Mouse (Mus musculus) frontal cortex, adult (tissue): ENCODE measurements around the gene Fzr1.
A peak's percentile ranks its signal among the peaks of the same experiment; 100 is the strongest.

Experiments used
- ATAC-seq: cut with Nextera tagmentation; 2 replicates; pipeline ENCODE4 v1.9.2; 2017; ENCODE audit warnings: mild to moderate bottlenecking, moderate library complexity, mixed read lengths; ENCODE audit not compliant: low TSS enrichment

The Fzr1 gene

GRCm38 (mm10) chr10:81355533-81355932 lies 22.8 kb downstream of the Fzr1 start:
- no peak for ATAC-seq

DNA sequence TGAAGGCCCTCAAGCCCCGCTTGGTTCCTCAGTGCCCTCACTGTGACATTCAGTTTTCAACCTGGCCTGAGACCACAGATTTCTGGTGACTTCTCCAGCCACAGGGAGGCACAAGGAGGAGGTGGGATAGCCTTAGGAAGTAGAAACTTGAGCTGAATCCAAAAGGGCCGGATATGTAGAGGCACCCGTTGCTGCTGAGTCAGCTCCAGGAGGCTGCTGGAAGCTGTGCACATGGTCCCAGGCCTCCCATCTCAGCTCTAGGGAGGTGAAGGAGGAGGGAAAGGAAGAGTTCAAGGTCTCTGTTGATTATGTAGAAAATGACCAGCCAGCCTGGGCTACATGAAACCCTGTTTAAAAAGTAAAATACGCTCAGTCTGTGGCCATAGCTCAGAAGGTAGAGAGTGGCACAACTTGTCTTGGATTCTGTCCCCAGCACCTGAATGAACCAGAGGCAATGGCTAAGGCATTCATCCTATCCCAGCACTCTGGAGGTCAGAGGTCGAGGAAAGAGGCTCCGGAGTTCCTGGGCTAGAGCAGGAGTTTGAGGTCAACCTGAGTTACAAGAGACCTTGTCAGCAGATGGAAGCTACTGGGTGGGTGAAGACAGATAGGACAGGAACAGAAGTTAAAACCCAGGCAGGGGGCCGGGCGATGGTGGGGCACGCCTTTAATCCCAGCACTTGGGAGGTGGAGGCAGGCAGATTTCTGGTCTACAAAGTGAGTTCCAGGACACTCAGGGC lies 23.4 kb downstream of the Fzr1 start:
- no peak for ATAC-seq

- ATAC-seq = no peak
Measured at GRCm38 (mm10) chr10:81351678-81352291, 26.5 kb downstream of the Fzr1 start.

DNA sequence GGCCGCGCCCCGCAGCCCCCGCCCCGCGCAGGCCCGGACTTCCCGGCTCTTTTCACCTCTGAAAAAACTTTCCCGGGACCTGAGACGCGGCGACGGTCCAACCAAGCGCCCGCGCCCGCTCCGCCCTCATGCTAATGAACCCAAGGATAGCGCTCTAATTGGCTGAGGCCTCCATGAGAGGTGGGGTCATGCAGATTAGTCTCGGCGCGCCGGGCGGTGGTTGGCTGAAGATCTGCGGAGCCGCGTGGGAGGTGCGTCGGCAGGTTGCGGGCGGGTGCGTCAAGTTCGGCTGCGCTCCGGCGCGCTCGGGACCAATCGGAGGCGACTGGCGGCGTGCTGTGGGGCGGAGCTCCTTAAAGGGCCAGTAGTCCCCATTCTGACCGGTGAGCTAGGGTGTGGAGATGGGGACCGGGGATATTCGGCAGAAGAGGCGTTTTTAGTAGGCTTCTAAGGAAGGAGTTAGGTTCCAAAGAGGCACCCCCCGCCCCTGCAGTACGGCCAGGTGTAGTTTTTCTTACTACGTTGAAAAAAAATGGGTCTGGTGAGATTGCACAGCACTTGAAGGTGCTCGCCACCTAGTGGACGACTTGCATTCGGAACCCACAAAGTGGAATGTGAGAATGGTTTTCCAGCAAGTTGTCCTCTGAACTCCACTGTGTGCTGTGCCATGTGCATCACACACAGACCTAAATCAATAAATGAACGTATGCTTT lies 27.8 kb downstream of the Fzr1 start, which contains the start of gene Hmg20b:
TSS of gene Hmg20b (minus strand) at position 130 of the 713 bp plus-strand sequence.
- ATAC-seq = peak; percentile 96

DNA sequence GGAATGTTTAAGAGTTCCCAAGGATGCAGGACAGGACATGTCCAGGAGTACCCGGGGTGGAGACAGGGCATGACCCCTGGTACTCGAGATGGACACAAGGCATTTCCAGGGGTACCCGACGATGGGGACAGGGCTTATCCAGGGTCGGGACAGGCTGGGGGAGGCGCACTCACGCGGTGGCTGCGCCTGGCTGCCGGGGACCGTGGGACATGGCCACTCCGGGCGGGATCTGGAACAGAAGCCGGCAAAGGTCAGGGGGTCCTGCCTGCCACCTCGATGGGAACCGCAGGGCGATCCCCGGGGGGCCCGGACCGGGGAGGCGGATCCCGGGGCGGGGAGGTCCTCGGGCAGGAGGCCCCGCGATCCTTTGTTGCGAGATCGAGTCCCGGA lies 28.4 kb downstream of the Fzr1 start:
- no peak for ATAC-seq

DNA sequence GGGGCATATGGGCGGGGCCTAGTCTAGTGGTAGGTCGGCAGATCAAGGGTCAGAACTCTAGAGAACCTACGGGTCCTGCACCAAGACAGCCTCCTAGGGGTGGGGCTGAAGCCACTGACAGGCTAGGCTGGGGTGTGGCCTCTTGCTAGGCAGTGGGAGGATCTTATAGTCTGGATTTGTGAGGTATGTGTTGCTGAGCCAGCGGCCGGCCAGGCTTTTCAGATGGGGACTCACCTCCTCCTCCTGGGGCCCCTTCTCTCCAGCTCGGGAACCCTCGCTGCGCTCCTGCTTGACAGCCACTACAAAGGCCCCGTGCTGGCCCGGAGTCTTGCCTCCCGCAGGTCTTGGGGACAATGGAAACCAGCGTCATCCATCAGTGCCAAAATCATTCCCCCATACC lies 29.2 kb downstream of the Fzr1 start:
- ATAC-seq = no peak

GRCm38 (mm10) chr10:81346453-81347067 lies 31.8 kb downstream of the Fzr1 start:
- peak; percentile 38 for ATAC-seq

DNA sequence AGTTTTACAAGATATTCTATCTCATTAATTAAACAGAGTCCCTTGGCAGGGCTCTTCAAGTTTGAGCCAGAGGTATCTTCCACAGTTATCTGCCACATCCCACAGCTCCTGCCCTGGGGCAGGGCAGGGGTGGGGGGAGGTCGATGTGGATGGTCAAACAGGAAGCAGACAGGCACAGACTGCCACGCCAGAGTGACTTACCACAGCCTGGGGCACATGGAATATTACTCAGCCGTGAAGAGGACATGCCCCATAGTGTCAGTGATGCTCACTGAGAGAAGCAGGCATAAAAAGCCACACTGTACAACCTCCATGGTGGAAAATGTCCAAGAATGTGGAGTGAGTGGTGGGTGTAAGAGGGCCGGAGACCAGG lies 33.2 kb downstream of the Fzr1 start:
- ATAC-seq = no peak

DNA sequence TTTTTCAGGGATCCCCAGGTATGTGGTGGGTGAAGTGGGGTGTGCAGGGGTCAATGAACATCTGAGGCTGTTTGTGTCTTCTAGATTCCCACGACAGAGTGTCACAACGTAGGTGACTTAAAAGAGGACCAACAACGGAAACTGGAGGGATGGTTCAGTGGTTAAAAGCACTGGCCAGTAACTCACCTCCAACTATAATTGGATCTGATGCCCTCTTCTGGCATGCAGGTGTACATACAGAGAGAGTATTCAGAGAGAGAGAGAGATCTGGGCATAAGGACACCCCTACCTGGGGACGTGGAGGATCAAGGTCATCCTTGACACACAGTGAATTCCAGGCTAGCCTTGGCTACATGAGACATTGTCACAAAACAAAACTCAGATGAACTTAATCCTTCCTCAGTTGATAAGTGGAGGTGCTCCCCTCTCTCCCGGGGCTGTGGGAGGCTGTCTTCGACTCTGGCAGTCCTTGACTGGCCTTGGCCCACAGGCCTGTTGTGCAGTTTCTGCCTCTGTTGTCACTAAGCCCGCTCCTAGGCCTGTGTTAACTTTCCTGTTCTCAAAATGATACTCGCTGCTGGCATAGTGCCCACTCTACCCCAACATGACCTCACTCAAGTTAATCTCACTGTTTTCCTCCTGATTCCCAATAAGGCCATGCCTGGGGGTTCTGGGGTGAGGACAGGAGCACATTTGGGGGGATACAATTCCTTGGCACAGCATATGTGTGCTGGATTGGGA lies 33.7 kb downstream of the Fzr1 start:
- no peak for ATAC-seq

DNA sequence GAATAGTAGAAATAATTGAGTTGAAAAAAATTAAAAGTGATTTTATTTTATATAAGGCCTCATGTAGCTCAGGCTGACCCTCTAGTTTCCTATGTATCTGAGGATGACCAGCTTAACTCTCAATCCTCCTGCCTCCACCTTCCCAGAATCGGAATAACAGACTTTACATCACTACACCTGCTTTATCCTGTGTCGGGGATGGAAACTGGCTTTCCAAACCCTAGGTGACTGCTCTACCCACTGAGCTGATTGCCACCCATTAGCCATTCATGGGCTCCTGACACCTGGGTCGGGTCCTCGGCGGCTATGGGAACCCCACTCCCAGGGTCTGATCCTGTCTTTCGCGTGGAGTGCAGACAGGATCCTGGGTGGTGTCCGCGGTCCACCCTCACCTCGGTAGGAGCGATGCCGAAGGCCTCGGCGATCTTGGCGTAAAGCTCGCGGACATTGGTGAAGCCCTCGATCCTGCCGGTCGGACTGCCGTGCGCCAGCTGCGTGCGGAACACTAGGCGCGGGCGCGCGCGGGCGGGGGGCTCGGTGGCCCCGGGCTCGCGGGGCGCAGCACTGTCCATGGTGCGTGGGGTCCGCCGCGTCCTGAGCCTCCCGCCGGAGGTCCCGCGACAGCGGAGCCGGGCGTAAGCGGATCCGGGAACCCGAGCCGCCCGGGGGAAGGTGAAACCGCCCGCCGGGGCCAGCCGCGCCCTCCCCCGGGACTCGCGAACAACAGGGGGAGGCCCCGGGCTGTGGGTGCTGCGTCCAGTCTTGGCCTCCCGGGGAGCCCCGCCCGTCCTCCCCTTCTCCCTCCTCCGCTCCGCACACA lies 35.4 kb downstream of the Fzr1 start, which contains the start of gene Gipc3:
TSS of gene Gipc3 (minus strand) at position 581 of the 820 bp plus-strand sequence.
- ATAC-seq = no peak

DNA sequence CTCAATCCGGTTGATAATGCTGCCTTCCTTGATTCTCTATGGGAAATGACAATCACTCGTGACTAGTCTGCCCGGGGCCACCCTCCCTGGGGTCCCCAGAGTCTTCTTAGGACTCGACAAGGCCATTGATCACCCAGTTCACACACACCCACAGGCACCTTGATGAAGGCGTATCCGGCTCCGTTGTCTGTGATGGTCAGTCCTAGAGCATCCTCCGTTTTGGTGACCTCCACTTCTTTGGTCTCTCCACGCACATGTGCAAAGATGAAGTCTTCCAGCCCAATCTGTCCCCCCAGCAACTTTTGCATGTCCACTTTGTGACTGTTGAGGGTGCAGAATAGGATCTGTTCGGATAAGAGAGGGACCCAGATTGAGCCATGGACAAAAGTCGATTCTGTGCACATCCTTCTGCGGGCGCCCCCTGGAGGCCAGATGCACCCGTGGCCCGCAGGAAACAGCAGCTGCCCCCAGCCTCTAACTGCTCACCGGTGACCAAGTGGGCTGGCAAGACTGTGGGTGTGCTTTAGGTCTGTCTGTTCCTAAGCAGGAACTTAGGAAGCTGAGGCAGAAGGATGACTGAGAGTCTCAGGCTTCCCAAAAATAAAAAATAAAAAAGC lies 36.9 kb downstream of the Fzr1 start:
- no peak for ATAC-seq

- no peak for ATAC-seq
Measured at GRCm38 (mm10) chr10:81340551-81341332, 37.6 kb downstream of the Fzr1 start.

- no peak for ATAC-seq
Measured at GRCm38 (mm10) chr10:81336558-81336957, 41.8 kb downstream of the Fzr1 start.

DNA sequence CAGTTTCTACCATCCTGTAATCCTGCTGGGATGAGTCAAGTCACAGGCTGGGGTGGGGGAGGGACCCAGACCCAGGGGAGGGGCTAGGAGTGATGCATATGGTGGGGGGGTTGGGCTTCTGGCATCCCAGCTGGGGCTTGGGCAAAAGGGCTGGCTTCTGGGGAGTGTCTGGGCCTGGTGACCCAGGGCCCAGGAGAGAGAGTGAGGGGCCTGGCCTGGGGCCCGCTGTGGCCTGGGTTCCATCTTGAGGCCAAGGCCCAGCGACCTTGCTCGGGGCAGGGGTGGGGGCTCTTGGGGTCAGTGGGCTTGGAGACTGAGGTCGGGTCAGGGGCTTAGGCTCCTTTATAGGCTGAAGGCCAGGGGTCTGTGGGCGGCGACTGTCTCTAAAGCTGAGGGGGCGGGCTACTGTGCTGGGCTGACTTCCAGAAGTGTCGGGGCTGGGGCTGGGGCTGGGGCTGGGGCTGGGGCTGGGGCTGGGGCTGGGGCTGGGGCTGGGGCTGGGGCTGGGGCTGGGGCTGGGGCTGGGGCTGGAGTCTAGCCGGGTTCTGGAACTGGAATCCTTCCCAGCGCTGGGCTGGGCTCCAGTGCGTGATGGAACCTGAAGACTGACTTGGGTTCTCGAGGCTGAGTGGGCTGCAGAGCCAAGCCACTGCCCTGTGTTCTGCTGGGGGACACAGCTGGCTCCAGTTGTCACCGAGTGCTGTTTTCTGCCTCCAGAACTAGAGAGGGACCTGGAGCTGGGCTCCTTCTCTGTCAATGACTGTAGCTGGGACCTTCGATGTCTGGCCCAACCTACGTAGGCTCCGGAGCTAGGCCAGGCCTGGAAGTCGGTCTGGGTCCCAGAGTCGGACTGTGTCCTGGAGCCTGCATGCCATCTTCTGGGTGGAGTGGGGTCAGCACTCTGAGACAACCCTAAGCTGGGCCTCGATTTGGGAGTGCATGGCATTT lies 42.6 kb downstream of the Fzr1 start:
- ATAC-seq = no peak

GRCm38 (mm10) chr10:81334324-81334723 lies 44.0 kb downstream of the Fzr1 start:
- no peak for ATAC-seq

DNA sequence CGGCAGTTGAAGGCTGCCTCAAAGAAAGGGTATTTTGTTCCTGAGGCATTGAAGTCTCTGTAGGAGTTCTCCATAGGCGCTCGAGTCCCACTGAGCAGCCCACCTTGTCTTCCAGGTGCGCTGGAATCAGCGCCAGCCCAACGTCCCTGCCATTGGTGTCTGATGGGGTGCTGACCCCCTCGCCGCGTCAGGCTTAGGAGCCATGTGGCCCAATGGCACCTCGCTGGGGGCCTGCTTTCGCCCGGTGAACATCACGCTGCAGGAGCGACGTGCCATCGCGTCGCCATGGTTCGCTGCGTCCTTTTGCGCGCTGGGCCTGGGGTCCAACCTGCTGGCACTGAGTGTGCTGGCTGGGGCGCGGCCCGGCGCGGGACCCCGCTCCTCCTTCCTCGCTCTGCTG lies 46.0 kb downstream of the Fzr1 start:
- no peak for ATAC-seq

- no peak for ATAC-seq
Measured at GRCm38 (mm10) chr10:81330007-81330406, 48.3 kb downstream of the Fzr1 start.

GRCm38 (mm10) chr10:81329194-81329975 lies 48.9 kb downstream of the Fzr1 start:
- ATAC-seq = no peak
